Mouse (Mus musculus) 3T3-L1 (cell line): ENCODE measurements around the gene Olfr1145.

ENCODE experiments used
- DNase-seq: peaks from one replicate; pipeline ENCODE4 v3.0.0-alpha.2; 2015; ENCODE audit warnings: low read depth, low spot score

Gene Olfr1145

DNA sequence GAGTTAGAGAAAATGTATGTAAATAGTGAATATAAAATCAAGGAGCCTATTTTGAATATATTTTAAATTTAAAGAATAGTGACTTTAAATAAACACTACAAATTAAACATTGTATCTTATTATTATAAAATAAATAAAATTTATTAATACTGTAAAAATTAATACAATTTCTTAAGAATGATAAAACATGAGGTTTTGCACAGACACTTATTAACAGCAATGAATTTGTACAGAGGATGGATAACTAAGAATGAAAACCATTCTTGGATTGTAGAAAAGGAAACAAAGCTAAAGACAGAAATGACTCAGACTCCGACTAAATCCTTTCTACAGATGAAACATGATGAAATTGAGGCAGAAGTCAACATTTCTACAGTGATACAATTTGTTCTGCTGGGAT is at the start of gene Olfr1145:
Olfr1145 (plus strand) TSS at position 301 of the 400 bp plus-strand sequence.
- DNase-seq: no peak

- DNase-seq: no peak
Observed at GRCm38 (mm10) chr2:87776143-87776542, 33.5 kb upstream of the Olfr1145 start.

GRCm38 (mm10) chr2:87779183-87779582 is 30.4 kb upstream of the Olfr1145 start, which contains the start of gene Olfr152:
Olfr152 (plus strand) TSS chr2:87779483.
- DNase-seq: no peak

DNA sequence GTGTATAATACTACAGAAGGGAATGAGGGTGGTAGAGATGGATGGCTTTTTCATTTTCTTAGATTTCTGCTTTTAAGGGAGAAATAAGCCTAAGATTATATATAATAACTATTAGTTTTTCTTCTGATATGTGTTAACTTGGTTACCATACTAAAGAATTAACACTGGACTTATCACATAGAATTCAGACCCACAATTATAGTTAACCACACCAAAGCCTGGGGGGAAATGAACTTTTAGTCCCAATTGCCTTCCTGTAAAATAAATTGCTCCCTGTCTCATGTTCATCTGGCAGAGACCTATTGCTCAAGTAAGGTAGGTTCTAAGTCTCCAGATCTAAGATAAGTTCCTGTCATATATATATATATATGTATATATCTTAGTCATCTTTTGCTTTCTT is 9.3 kb upstream of the Olfr1145 start, which contains the start of gene Olfr1143:
Olfr1143 (plus strand) TSS at position 301 of the 400 bp plus-strand sequence.
- DNase-seq: no peak

GRCm38 (mm10) chr2:87830233-87830632 is 20.6 kb downstream of the Olfr1145 start, which contains the start of gene Olfr1148:
Olfr1148 (plus strand) TSS chr2:87830533.
- DNase-seq: no peak

DNA sequence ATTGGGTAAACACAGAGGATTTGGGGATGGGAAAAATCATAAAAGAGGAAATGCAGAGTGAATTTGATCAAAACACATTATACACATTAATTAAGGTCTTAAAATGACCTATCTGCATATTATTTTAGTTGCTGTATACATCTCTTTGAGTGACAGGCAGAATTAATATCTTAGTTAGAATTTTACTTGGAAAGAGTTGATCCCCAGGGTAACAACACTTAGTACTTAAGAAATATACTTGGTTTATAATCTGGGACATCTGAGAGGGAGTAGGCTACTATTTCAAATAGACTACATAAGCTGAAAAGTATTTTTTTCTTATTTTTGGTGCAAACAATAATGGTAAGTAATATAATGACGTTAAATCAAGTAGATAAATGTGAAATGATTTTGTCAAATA is 34.1 kb downstream of the Olfr1145 start, which contains the start of gene Olfr1150-ps1:
Olfr1150-ps1 (plus strand) TSS at position 301 of the 400 bp plus-strand sequence.
- DNase-seq: no peak

GRCm38 (mm10) chr2:87855562-87855961 is 45.9 kb downstream of the Olfr1145 start, which contains the start of gene Olfr1151:
Olfr1151 (plus strand) TSS chr2:87855862.
- no peak for DNase-seq
